Mouse (Mus musculus): ENCODE results near the gene Zfp84. TPM values are rescaled to one million over a fixed set of nuclear protein-coding genes. Genes with fewer than 3 reads are reported as not detected.
"Not testable (repeated sequence)": the region's sequence is repeated elsewhere in the genome, so short reads cannot be mapped to it uniquely, and the experiment has no call there.

Gene Zfp84
- polyA plus RNA-seq (2015; fragmentation: Nextera tagmentation; extraction: Ambion mirVana) = 4.8 and 5.0 TPM in 2 replicates

- H3K9me3 ChIP-seq (ENCODE audit: control insufficient read depth, low read length) = no peaks in the 10 kb centered on the region
- H3K4me3 ChIP-seq (ENCODE audit: low read depth, low read length) = peak within 1 kb of the TSS; percentile 81
- TF ChIP-seq EP300 (optimal IDR thresholded peaks at IDR 0.05) (no peak), CTCF (IDR thresholded peaks at IDR 0.05; ENCODE audit: low read depth) (peak; percentile 22)
- H3K27me3 ChIP-seq (ENCODE audit: control insufficient read depth, insufficient read depth, low read length) = no peaks in the 10 kb centered on the region
- DNase-seq (ENCODE audit: low spot score) = peak; percentile 83
- no peaks in the 10 kb centered on the region for H3K36me3 ChIP-seq (ENCODE audit: control insufficient read depth, insufficient read depth, low read length)
- peak within 1 kb of the TSS; percentile 71 for H3K4me2 ChIP-seq (replicated peaks; ENCODE audit: low read depth)
- peak within 1 kb of the TSS; percentile 91 for H3K27ac ChIP-seq (replicated peaks)
- peak within 1 kb of the TSS; percentile 73 for H3K9ac ChIP-seq (ENCODE audit: low read length)
- under 1% methylated on average over 32 of the region's 32 CpGs for WGBS
- 0 out of 2 replicates have a peak, but pooled peaks cover 3% of the 10 kb centered on the region for H3K4me1 ChIP-seq (replicated peaks; ENCODE audit: control insufficient read depth, insufficient read depth)
- peak; percentile 97 for ATAC-seq (ENCODE audit: low FRiP score, low TSS enrichment)
These were observed at the start of gene Zfp84 for GRCm38 (mm10) chr7:29768090-29768900. Zfp84 (plus strand) TSS chr7:29768552.

GRCm38 (mm10) chr7:29725461-29726142 lies 42.8 kb upstream of the Zfp84 start:
- H3K27ac ChIP-seq (replicated peaks); H3K4me1 ChIP-seq (replicated peaks; ENCODE audit: control insufficient read depth, insufficient read depth); H3K9me3 ChIP-seq (ENCODE audit: control insufficient read depth, low read length); H3K36me3 ChIP-seq (ENCODE audit: control insufficient read depth, insufficient read depth, low read length); H3K4me2 ChIP-seq (replicated peaks; ENCODE audit: low read depth); H3K4me3 ChIP-seq (ENCODE audit: low read depth, low read length); H3K27me3 ChIP-seq (ENCODE audit: control insufficient read depth, insufficient read depth, low read length); H3K9ac ChIP-seq (ENCODE audit: low read length): not testable (repeated sequence)
- ATAC-seq (ENCODE audit: low FRiP score, low TSS enrichment) = 0 out of 2 replicates have a peak, but pooled peaks have one; percentile 51
- DNase-seq (ENCODE audit: low spot score) = peak; percentile 15
- 26% methylated on average over 16 of the region's 17 CpGs for WGBS

GRCm38 (mm10) chr7:29726860-29727259 lies 41.5 kb upstream of the Zfp84 start, which contains the start of gene Catsperg2:
Catsperg2 (minus strand) TSS chr7:29727032.
- H3K4me2 ChIP-seq (replicated peaks; ENCODE audit: low read depth); H3K9me3 ChIP-seq (ENCODE audit: control insufficient read depth, low read length); DNase-seq (ENCODE audit: low spot score); H3K9ac ChIP-seq (ENCODE audit: low read length); H3K4me1 ChIP-seq (replicated peaks; ENCODE audit: control insufficient read depth, insufficient read depth); ATAC-seq (ENCODE audit: low FRiP score, low TSS enrichment); H3K27ac ChIP-seq (replicated peaks); H3K27me3 ChIP-seq (ENCODE audit: control insufficient read depth, insufficient read depth, low read length); H3K4me3 ChIP-seq (ENCODE audit: low read depth, low read length); H3K36me3 ChIP-seq (ENCODE audit: control insufficient read depth, insufficient read depth, low read length): not testable (repeated sequence)
- 56% methylated on average over 11 of the region's 11 CpGs for WGBS

- WGBS = 88% methylated on average over 2 of the region's 2 CpGs
- no peak for ATAC-seq (ENCODE audit: low FRiP score, low TSS enrichment)
- DNase-seq (ENCODE audit: low spot score) = no peak
- Histone ChIP-seq H3K27ac (replicated peaks) (no peak overlapping the region), H3K9ac (ENCODE audit: low read length) (no peak overlapping the region), H3K36me3 (ENCODE audit: control insufficient read depth, insufficient read depth, low read length) (no peaks in the 10 kb centered on the region), H3K9me3 (ENCODE audit: control insufficient read depth, low read length) (no peaks in the 10 kb centered on the region), H3K4me2 (replicated peaks; ENCODE audit: low read depth) (no peak overlapping the region), H3K27me3 (ENCODE audit: control insufficient read depth, insufficient read depth, low read length) (no peaks in the 10 kb centered on the region), H3K4me3 (ENCODE audit: low read depth, low read length) (no peak overlapping the region), H3K4me1 (replicated peaks; ENCODE audit: control insufficient read depth, insufficient read depth) (no peaks in the 10 kb centered on the region)
- no peak for TF ChIP-seq EP300 (optimal IDR thresholded peaks at IDR 0.05)
- TF ChIP-seq CTCF (IDR thresholded peaks at IDR 0.05; ENCODE audit: low read depth) = 0 out of 2 replicates have a peak, but pooled peaks have one; percentile 27
These were observed 40.3 kb upstream of the Zfp84 start for GRCm38 (mm10) chr7:29728055-29728454.

- Histone ChIP-seq H3K27ac (replicated peaks) (no peak overlapping the region), H3K4me1 (replicated peaks; ENCODE audit: control insufficient read depth, insufficient read depth) (no peaks in the 10 kb centered on the region), H3K4me3 (ENCODE audit: low read depth, low read length) (no peak overlapping the region), H3K9me3 (ENCODE audit: control insufficient read depth, low read length) (no peaks in the 10 kb centered on the region), H3K9ac (ENCODE audit: low read length) (no peak overlapping the region), H3K36me3 (ENCODE audit: control insufficient read depth, insufficient read depth, low read length) (no peaks in the 10 kb centered on the region), H3K27me3 (ENCODE audit: control insufficient read depth, insufficient read depth, low read length) (no peaks in the 10 kb centered on the region), H3K4me2 (replicated peaks; ENCODE audit: low read depth) (no peak overlapping the region)
- ATAC-seq (ENCODE audit: low FRiP score, low TSS enrichment) = no peak
- 68% methylated on average over 3 of the region's 3 CpGs for WGBS
- TF ChIP-seq CTCF (IDR thresholded peaks at IDR 0.05; ENCODE audit: low read depth) (no peak), EP300 (optimal IDR thresholded peaks at IDR 0.05) (no peak)
- no peak for DNase-seq (ENCODE audit: low spot score)
These were observed 26.1 kb upstream of the Zfp84 start for GRCm38 (mm10) chr7:29742258-29742657.

GRCm38 (mm10) chr7:29760476-29760875 lies 7.9 kb upstream of the Zfp84 start:
- 73% methylated on average over 5 of the region's 5 CpGs for WGBS
- Histone ChIP-seq H3K4me1 (replicated peaks; ENCODE audit: control insufficient read depth, insufficient read depth) (no peaks in the 10 kb centered on the region), H3K4me2 (replicated peaks; ENCODE audit: low read depth) (no peak overlapping the region), H3K27ac (replicated peaks) (no peak overlapping the region), H3K27me3 (ENCODE audit: control insufficient read depth, insufficient read depth, low read length) (no peaks in the 10 kb centered on the region), H3K9ac (ENCODE audit: low read length) (no peak overlapping the region), H3K9me3 (ENCODE audit: control insufficient read depth, low read length) (no peaks in the 10 kb centered on the region), H3K36me3 (ENCODE audit: control insufficient read depth, insufficient read depth, low read length) (no peaks in the 10 kb centered on the region), H3K4me3 (ENCODE audit: low read depth, low read length) (no peak overlapping the region)
- TF ChIP-seq CTCF (IDR thresholded peaks at IDR 0.05; ENCODE audit: low read depth) (no peak), EP300 (optimal IDR thresholded peaks at IDR 0.05) (no peak)
- DNase-seq (ENCODE audit: low spot score) (no peak), ATAC-seq (ENCODE audit: low FRiP score, low TSS enrichment) (no peak)

All from stomach, postnatal 0 days (tissue).